Mouse (Mus musculus) limb, embryonic 11.5 days (tissue): ENCODE measurements around the gene Magi2. TPM values are rescaled to one million over a fixed set of nuclear protein-coding genes. Genes with fewer than 3 reads are reported as not detected.

Experiments used
- ATAC-seq: fragments of 200-750 bp; cut with Nextera tagmentation; 2 replicates; pipeline ENCODE4 v1.8.0; 2017; ENCODE audit warnings: low read depth; ENCODE audit not compliant: insufficient number of reproducible peaks, low FRiP score, low TSS enrichment
- DNase-seq: peaks from one replicate; pipeline ENCODE4 v3.0.0-alpha.2; 2015; ENCODE audit warnings: low spot score
- H3K27ac ChIP-seq: fragments of 300-500 bp; sonication (generic); replicated peaks from 2 replicates; pipeline ENCODE4 v1.5.1; 2014; ENCODE audit warnings: low read depth, mild to moderate bottlenecking, low read length
- H3K27me3 ChIP-seq: fragments of 300-500 bp; sonication (generic); 2 replicates; pipeline ENCODE4 v1.6.1; 2014; ENCODE audit warnings: mild to moderate bottlenecking, low read length, mixed read lengths; ENCODE audit not compliant: control insufficient read depth, insufficient read depth
- H3K36me3 ChIP-seq: fragments of 300-500 bp; sonication (generic); 2 replicates; pipeline ENCODE4 v1.6.1; 2014; ENCODE audit warnings: mild to moderate bottlenecking, low read length, moderate library complexity, mixed read lengths; ENCODE audit not compliant: control insufficient read depth, insufficient read depth
- H3K4me1 ChIP-seq: fragments of 300-500 bp; sonication (generic); 2 replicates; pipeline ENCODE4 v1.6.1; 2014; ENCODE audit warnings: low read length, mixed read lengths; ENCODE audit not compliant: control insufficient read depth, insufficient read depth
- H3K4me2 ChIP-seq: fragments of 300-500 bp; sonication (generic); 2 replicates; pipeline ENCODE4 v1.6.1; 2014; ENCODE audit warnings: low read depth, mild to moderate bottlenecking, moderate library complexity; ENCODE audit not compliant: severe bottlenecking
- H3K4me3 ChIP-seq: fragments of 300-500 bp; sonication (generic); 2 replicates; pipeline ENCODE4 v1.5.1; 2014; ENCODE audit warnings: low read depth, low read length
- H3K9ac ChIP-seq: fragments of 300-500 bp; sonication (generic); 2 replicates; pipeline ENCODE4 v1.6.1; 2014; ENCODE audit warnings: mild to moderate bottlenecking, low read length
- H3K9me3 ChIP-seq: fragments of 300-500 bp; sonication (generic); 2 replicates; pipeline ENCODE4 v1.6.1; 2016; ENCODE audit warnings: low read length; ENCODE audit not compliant: control insufficient read depth
- WGBS: fragments of 180-500 bp; shearing (Covaris S2); extraction: QIAGEN DNeasy Blood & Tissue Kit; methylation state at CpG from one replicate; pipeline ENCODE4 v1.1.7; 2014; 5-methylcytosine and 5-hydroxymethylcytosine counted together
- polyA plus RNA-seq: library from polyadenylated mRNA; unstranded; fragments of >200 nt; fragmentation: Nextera tagmentation; extraction: Ambion mirVana; gene quantifications from 2 replicates; pipeline ENCODE4 v1.2.1, GENCODE M21; 2014

Gene Magi2
- polyA plus RNA-seq, 1 experiment from 2014 or later = 2.8 TPM

GRCm38 (mm10) chr5:20738795-20739194, 1512.0 kb downstream of the Magi2 start:
- H3K4me1 ChIP-seq = no peaks in the 10 kb centered on the region
- H3K27me3 ChIP-seq = no peaks in the 10 kb centered on the region
- H3K9ac ChIP-seq = no peak overlapping the region
- 59% methylated on average over 2 of the region's 2 CpGs for WGBS
- H3K4me3 ChIP-seq = no peak overlapping the region
- no peak overlapping the region for H3K27ac ChIP-seq
- DNase-seq = no peak
- ATAC-seq = no peak
- H3K9me3 ChIP-seq = no peaks in the 10 kb centered on the region
- no peak overlapping the region for H3K4me2 ChIP-seq
- H3K36me3 ChIP-seq = no peaks in the 10 kb centered on the region

GRCm38 (mm10) chr5:20741193-20741592, 1514.4 kb downstream of the Magi2 start:
- no peak overlapping the region for H3K4me3 ChIP-seq
- no peak overlapping the region for H3K27ac ChIP-seq
- no peak overlapping the region for H3K9ac ChIP-seq
- DNase-seq (no peak), ATAC-seq (no peak)
- H3K4me1 ChIP-seq = no peaks in the 10 kb centered on the region
- no peaks in the 10 kb centered on the region for H3K27me3 ChIP-seq
- 70% methylated on average over 6 of the region's 6 CpGs for WGBS
- H3K36me3 ChIP-seq = no peaks in the 10 kb centered on the region
- no peaks in the 10 kb centered on the region for H3K9me3 ChIP-seq
- H3K4me2 ChIP-seq = no peak overlapping the region

DNA sequence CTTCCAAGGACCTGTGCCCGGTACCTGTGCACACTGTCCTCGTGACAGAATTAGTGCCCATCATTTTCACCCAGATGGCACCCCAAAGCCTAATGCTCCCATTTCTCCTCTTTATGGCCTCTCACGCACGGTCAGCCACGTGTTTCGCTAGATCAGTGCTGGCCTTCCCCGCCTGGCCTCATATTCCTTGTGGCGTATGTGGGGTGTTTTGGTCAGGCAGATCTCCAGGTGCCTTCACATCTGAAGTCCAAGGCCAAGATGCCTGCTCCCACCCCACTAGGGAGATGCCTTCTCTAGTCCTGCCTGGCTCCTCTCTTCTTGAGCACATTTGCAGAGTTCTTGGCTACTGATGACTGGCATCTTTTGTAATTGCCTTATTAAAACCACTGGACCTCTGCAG, 1515.1 kb downstream of the Magi2 start:
- no peak overlapping the region for H3K27ac ChIP-seq
- H3K4me1 ChIP-seq = no peaks in the 10 kb centered on the region
- WGBS = 78% methylated on average over 8 of the region's 8 CpGs

GRCm38 (mm10) chr5:20748142-20748541, 1521.3 kb downstream of the Magi2 start:
- Histone ChIP-seq H3K4me2 (no peak overlapping the region), H3K4me3 (no peak overlapping the region), H3K9ac (no peak overlapping the region), H3K4me1 (no peaks in the 10 kb centered on the region), H3K27ac (no peak overlapping the region), H3K36me3 (no peaks in the 10 kb centered on the region), H3K9me3 (no peaks in the 10 kb centered on the region), H3K27me3 (no peaks in the 10 kb centered on the region)
- DNase-seq (no peak), ATAC-seq (no peak)
- WGBS = 80% methylated on average over 4 of the region's 4 CpGs

More for the DNA sequence above, 1515.1 kb downstream of the Magi2 start:
- no peak overlapping the region for H3K9ac ChIP-seq
- no peaks in the 10 kb centered on the region for H3K27me3 ChIP-seq
- DNase-seq = no peak
- no peak overlapping the region for H3K4me3 ChIP-seq
- H3K4me2 ChIP-seq = no peak overlapping the region
- no peak for ATAC-seq
- no peaks in the 10 kb centered on the region for H3K9me3 ChIP-seq
- no peaks in the 10 kb centered on the region for H3K36me3 ChIP-seq

DNA sequence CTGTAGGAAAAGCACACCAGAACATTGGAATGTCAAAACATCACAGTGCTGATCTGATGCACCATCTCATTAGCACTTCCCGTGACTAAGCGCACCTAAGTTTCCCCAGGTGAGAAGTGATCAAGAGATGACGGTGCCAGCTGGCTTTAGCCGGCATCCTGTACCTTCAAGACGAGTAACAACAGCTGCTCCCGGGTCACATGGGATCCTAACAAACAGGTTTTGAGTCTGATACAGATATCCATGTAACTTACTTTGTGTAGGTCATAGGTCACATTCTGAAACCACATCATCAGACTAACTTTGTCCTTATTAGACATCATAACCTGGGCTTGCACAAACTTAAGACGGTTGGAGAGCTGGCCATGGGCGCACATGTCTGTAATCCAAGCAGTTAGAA, 1522.0 kb downstream of the Magi2 start:
- Histone ChIP-seq H3K4me2 (no peak overlapping the region), H3K4me3 (no peak overlapping the region), H3K9ac (no peak overlapping the region), H3K9me3 (no peaks in the 10 kb centered on the region), H3K4me1 (peaks cover 1% of the 10 kb centered on the region; the same call in 1 of the 2 replicates), H3K27ac (no peak overlapping the region), H3K27me3 (no peaks in the 10 kb centered on the region), H3K36me3 (no peaks in the 10 kb centered on the region)
- 84% methylated on average over 8 of the region's 8 CpGs for WGBS
- no peak for ATAC-seq
- no peak for DNase-seq

GRCm38 (mm10) chr5:20749535-20749934, 1522.7 kb downstream of the Magi2 start:
- H3K36me3 ChIP-seq = no peaks in the 10 kb centered on the region
- no peaks in the 10 kb centered on the region for H3K9me3 ChIP-seq
- H3K4me3 ChIP-seq = no peak overlapping the region
- H3K27me3 ChIP-seq = no peaks in the 10 kb centered on the region
- H3K4me2 ChIP-seq = no peak overlapping the region
- 78% methylated on average over 3 of the region's 3 CpGs for WGBS
- peaks cover 5% of the 10 kb centered on the region; the same call in 1 of the 2 replicates for H3K4me1 ChIP-seq
- no peak overlapping the region for H3K27ac ChIP-seq
- ATAC-seq (no peak), DNase-seq (no peak)
- H3K9ac ChIP-seq = no peak overlapping the region

GRCm38 (mm10) chr5:20751000-20751399, 1524.2 kb downstream of the Magi2 start:
- Histone ChIP-seq H3K27me3 (no peaks in the 10 kb centered on the region), H3K4me2 (no peak overlapping the region), H3K9ac (0 out of 2 replicates have a peak overlapping the region, but pooled peaks have one; percentile 4), H3K36me3 (no peaks in the 10 kb centered on the region), H3K9me3 (no peaks in the 10 kb centered on the region), H3K4me1 (peaks cover 5% of the 10 kb centered on the region; the same call in 1 of the 2 replicates), H3K27ac (no peak overlapping the region), H3K4me3 (no peak overlapping the region)
- DNase-seq = no peak
- WGBS = 81% methylated on average over 7 of the region's 7 CpGs
- ATAC-seq = no peak

DNA sequence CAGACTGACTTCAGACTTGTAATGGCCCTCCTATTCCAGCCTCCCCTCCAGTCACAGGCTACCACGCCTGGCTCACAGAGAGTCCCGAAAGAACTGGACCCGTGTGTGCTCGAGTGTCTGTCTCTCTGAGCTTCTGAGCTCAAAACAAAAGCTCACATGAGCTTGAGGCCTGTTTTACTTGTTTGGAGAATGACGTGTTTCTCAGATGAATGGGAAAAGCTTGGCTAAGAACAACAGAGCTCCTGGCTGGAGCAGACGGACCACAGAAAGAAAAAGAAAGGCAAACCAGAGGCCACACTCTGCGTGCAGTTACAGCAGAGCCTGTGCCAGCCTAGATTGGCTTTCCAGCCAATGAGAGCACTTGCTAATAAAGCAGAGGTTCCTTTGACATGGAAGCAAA, 1524.9 kb downstream of the Magi2 start:
- Histone ChIP-seq H3K4me2 (no peak overlapping the region), H3K4me3 (no peak overlapping the region), H3K4me1 (peaks cover 5% of the 10 kb centered on the region; the same call in 1 of the 2 replicates), H3K27me3 (no peaks in the 10 kb centered on the region), H3K9me3 (no peaks in the 10 kb centered on the region), H3K9ac (no peak overlapping the region), H3K36me3 (no peaks in the 10 kb centered on the region), H3K27ac (no peak overlapping the region)
- WGBS = 75% methylated on average over 7 of the region's 7 CpGs
- ATAC-seq (no peak), DNase-seq (no peak)

GRCm38 (mm10) chr5:20753096-20753495, 1526.3 kb downstream of the Magi2 start:
- 68% methylated on average over 2 of the region's 2 CpGs for WGBS
- no peak overlapping the region for H3K27ac ChIP-seq
- DNase-seq = no peak

More at GRCm38 (mm10) chr5:20753096-20753495, 1526.3 kb downstream of the Magi2 start:
- peaks cover 5% of the 10 kb centered on the region; the same call in 1 of the 2 replicates for H3K4me1 ChIP-seq
- H3K9ac ChIP-seq = no peak overlapping the region
- no peak overlapping the region for H3K4me2 ChIP-seq
- no peaks in the 10 kb centered on the region for H3K36me3 ChIP-seq
- H3K27me3 ChIP-seq = no peaks in the 10 kb centered on the region
- no peak overlapping the region for H3K4me3 ChIP-seq
- ATAC-seq = no peak
- no peaks in the 10 kb centered on the region for H3K9me3 ChIP-seq
